Mouse (Mus musculus) C2C12 (cell line): ENCODE data around the gene Asic1.

ENCODE experiments used
- CEBPB ChIP-seq: IDR thresholded peaks from one replicate; pipeline ENCODE4 v1.6.1; 2011; ENCODE audit warnings: low read depth, mild to moderate bottlenecking, control low read depth, moderate library complexity
- CTCF ChIP-seq: IDR thresholded peaks from one replicate; pipeline ENCODE4 v1.5.1; 2011; ENCODE audit not compliant: control insufficient read depth, insufficient read depth, insufficient read length
- USF1 ChIP-seq: IDR thresholded peaks from one replicate; pipeline ENCODE4 v1.6.1; 2011; ENCODE audit warnings: low read depth, mild to moderate bottlenecking, control low read depth, moderate library complexity

DNA sequence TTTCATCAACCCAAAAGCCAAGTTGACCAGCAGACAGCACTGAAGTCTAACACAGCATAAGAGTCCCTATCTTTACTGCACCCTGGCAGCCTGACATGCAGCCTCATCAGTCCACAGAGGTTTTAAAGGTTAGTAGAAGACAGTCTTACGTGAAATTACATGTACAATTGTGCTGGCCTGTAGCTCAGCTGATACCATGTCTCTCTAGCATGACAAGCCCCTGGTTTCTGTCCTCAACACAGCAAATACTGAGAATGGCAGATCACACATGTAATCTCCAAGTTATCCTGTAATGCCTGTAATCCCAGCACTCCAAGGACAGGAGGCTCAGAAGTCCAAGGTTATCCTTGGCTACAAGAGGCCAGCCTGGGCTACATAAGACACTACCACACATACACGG, 19.9 kb upstream of the Asic1 start:
- TF ChIP-seq CTCF (no peak), USF1 (no peak), CEBPB (no peak)
